In the genomic region with DNA sequence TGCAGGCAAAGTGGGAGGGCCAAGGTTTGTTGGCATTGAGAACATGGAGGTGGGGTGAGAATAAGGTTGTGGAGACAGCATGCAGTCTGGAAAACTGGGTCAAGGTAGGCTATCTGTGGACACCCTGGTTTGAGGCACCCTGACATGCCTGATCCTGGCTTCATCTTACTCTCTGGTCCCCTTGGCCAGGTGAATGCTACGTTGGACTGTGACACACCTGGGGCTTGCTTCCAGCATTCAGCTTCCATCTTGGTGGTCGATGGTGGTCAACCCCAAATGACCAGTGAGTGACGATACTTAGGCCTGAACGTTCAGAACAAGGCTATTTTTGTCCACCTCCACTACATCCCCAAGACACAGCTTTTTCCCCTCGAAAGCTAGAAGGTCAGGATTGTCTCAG, we compare ENCODE assay signal across 28 mouse cellular contexts. TPM values are rescaled to one million over a fixed set of nuclear protein-coding genes. Genes with fewer than 3 reads are reported as not detected.
DNase-seq lines count a peak whose midpoint lies in the region; ATAC-seq and TF ChIP-seq lines count a peak whose summit lies in the region.
"Had no signal": no experiment of that assay in that cellular context is flagged by ENCODE, and none has a peak within 500 bp of the region (broad histone marks: within the 10 kb centered on the region; RNA-seq: fewer than 3 reads in every experiment).

A gene (plus strand): TSS at position 301 of the 400 bp plus-strand sequence.

- no peak for ATAC-seq in heart, postnatal 0 days (ENCODE audit: insufficient read depth, low read depth)
- no peak for ATAC-seq in erythroblast, adult 5-6 weeks (replicated peaks; ENCODE audit: low FRiP score, poor library complexity, severe bottlenecking)
- ATAC-seq: CD4-positive, CD25-positive, alpha-beta regulatory T cell, adult 4 months; forebrain, embryonic 15.5 days; hindbrain, embryonic 16.5 days; intestine, embryonic 15.5 days had no signal

- no peaks in the 10 kb centered on the region for H3K4me1 ChIP-seq in heart, postnatal 0 days (ENCODE audit: control insufficient read depth, insufficient read depth)
- no peaks in the 10 kb centered on the region for H3K4me1 ChIP-seq in heart, adult 2 months (ENCODE audit: control insufficient read depth, insufficient read depth, low read length)
- H3K4me1 ChIP-seq in E14TG2a.4 (replicated peaks; ENCODE audit: low read depth, low read length) (peaks cover 29% of the 10 kb centered on the region), ES-Bruce4 (ENCODE audit: control insufficient read depth, insufficient read depth, low read length) (no peaks in the 10 kb centered on the region)
- H3K4me1 ChIP-seq: embryonic facial prominence, embryonic 12.5 days; embryonic facial prominence, embryonic 15.5 days; forebrain, embryonic 12.5 days; forebrain, embryonic 15.5 days; hindbrain, embryonic 10.5 days; hindbrain, embryonic 13.5 days; intestine, embryonic 15.5 days had no signal

- no peak for DNase-seq in heart, postnatal 0 days (ENCODE audit: low spot score)
- DNase-seq in heart, adult 2 months, result no peak
- DNase-seq: adrenal gland, adult 2 months; adrenal gland, postnatal 14 days; cerebellum, adult 18-20 months; cerebellum, adult 9-10 months; cerebellum, postnatal 25 days; gastrocnemius, postnatal 25 days; heart, adult 18-20 months; heart, postnatal 36 days; kidney, adult 11 months had no signal

- no peaks in the 10 kb centered on the region for H3K27me3 ChIP-seq in heart, postnatal 0 days (ENCODE audit: control insufficient read depth, insufficient read depth, low read length)
- no peaks in the 10 kb centered on the region for H3K27me3 ChIP-seq in heart, adult 2 months (ENCODE audit: control insufficient read depth, insufficient read depth, low read length)
- H3K27me3 ChIP-seq in E14TG2a.4 (ENCODE audit: insufficient read depth, low read length) (peaks cover 46% of the 10 kb centered on the region), ES-Bruce4 (ENCODE audit: control insufficient read depth, insufficient read depth, low read length, poor library complexity, severe bottlenecking) (no peaks in the 10 kb centered on the region)
- H3K27me3 ChIP-seq: embryonic facial prominence, embryonic 12.5 days; embryonic facial prominence, embryonic 15.5 days; forebrain, embryonic 15.5 days; heart, embryonic 15.5 days; intestine, embryonic 15.5 days had no signal

- no peaks in the 10 kb centered on the region for H3K79me2 ChIP-seq in heart, adult 2 months (replicated peaks; ENCODE audit: control insufficient read depth, insufficient read depth, low read length)
- H3K79me2 ChIP-seq in macrophage (ENCODE audit: inconsistent target), result no peaks in the 10 kb centered on the region

- H3K4me2 ChIP-seq in heart, postnatal 0 days (ENCODE audit: low read depth, low read length), result no peak within 1 kb of the TSS
- H3K4me2 ChIP-seq: embryonic facial prominence, embryonic 12.5 days; embryonic facial prominence, embryonic 15.5 days; forebrain, embryonic 12.5 days; forebrain, embryonic 15.5 days; heart, embryonic 11.5 days; heart, embryonic 15.5 days; hindbrain, embryonic 13.5 days; intestine, embryonic 15.5 days had no signal

- no peak for TF ChIP-seq EP300 in heart, postnatal 0 days (IDR thresholded peaks at IDR 0.05; ENCODE audit: low read depth)
- no peak for TF ChIP-seq EP300 in heart, adult 2 months (IDR thresholded peaks at IDR 0.05; ENCODE audit: insufficient read depth, low read depth, low read length)
- TF ChIP-seq EP300 in ES-Bruce4 (IDR thresholded peaks at IDR 0.05; ENCODE audit: insufficient read depth, low read depth, low read length), result no peak

- intact Hi-C loops in heart, adult 2 months (cut with DNase I), result no loop called here

- no peak for TF ChIP-seq POLR2A in heart, adult 2 months (IDR thresholded peaks at IDR 0.05; ENCODE audit: insufficient read depth, low read depth, low read length)
- no peak for TF ChIP-seq POLR2A in ES-Bruce4 (IDR thresholded peaks at IDR 0.05; ENCODE audit: insufficient read depth, low read length)

- no peak for TF ChIP-seq CTCF in heart, postnatal 0 days (IDR thresholded peaks at IDR 0.05; ENCODE audit: low read depth)
- TF ChIP-seq CTCF in heart, adult 2 months (IDR thresholded peaks at IDR 0.05), result no peak
- TF ChIP-seq CTCF in E14TG2a.4 (conservative IDR thresholded peaks at IDR 0.05; ENCODE audit: low read length), result no peak
- no peak for TF ChIP-seq CTCF in ES-Bruce4 (IDR thresholded peaks at IDR 0.05; ENCODE audit: low read depth, low read length)

- 77% methylated on average over 5 of the region's 5 CpGs for WGBS in heart, postnatal 0 days
- WGBS in heart, adult 2 months, result 90% methylated on average over 5 of the region's 5 CpGs
- 92% methylated on average over 5 of the region's 5 CpGs for WGBS in macrophage (ENCODE audit: missing documents)

- H3K27ac ChIP-seq in heart, postnatal 0 days (ENCODE audit: low read depth), result 0 out of 2 replicates have a peak within 1 kb of the TSS, but pooled peaks have one; percentile 30
- H3K27ac ChIP-seq in heart, adult 2 months, result no peak within 1 kb of the TSS
- H3K27ac ChIP-seq in ES-Bruce4 (ENCODE audit: insufficient read depth, low read length) (no peak within 1 kb of the TSS), macrophage (peak within 1 kb of the TSS; percentile 66)
- H3K27ac ChIP-seq: embryonic facial prominence, embryonic 12.5 days; embryonic facial prominence, embryonic 15.5 days; forebrain, embryonic 12.5 days; forebrain, embryonic 15.5 days; hindbrain, embryonic 10.5 days; hindbrain, embryonic 13.5 days; intestine, embryonic 15.5 days had no signal

- H3K4me3 ChIP-seq in heart, postnatal 0 days (ENCODE audit: low read depth, low read length), result no peak within 1 kb of the TSS
- H3K4me3 ChIP-seq in heart, adult 2 months, result no peak within 1 kb of the TSS
- peak within 1 kb of the TSS; percentile 63 for H3K4me3 ChIP-seq in E14TG2a.4 (replicated peaks; ENCODE audit: low read length)
- no peak within 1 kb of the TSS; the same call in 1 of the 2 replicates for H3K4me3 ChIP-seq in ES-Bruce4 (ENCODE audit: low read depth, low read length)
- H3K4me3 ChIP-seq in macrophage (ENCODE audit: inconsistent target), result no peak within 1 kb of the TSS
- H3K4me3 ChIP-seq: embryonic facial prominence, embryonic 12.5 days; embryonic facial prominence, embryonic 15.5 days; erythroblast, embryonic 14.5 days; forebrain, embryonic 12.5 days; forebrain, embryonic 15.5 days; heart, embryonic 15.5 days; hindbrain, embryonic 10.5 days; hindbrain, embryonic 13.5 days; intestine, embryonic 15.5 days had no signal

- no peaks in the 10 kb centered on the region for H3K36me3 ChIP-seq in heart, postnatal 0 days (replicated peaks; ENCODE audit: control insufficient read depth, insufficient read depth, low read length)
- no peaks in the 10 kb centered on the region for H3K36me3 ChIP-seq in heart, adult 2 months (ENCODE audit: control insufficient read depth, insufficient read depth, low read length)
- H3K36me3 ChIP-seq in E14TG2a.4 (ENCODE audit: insufficient read depth, low read length) (no peaks in the 10 kb centered on the region), ES-Bruce4 (ENCODE audit: control insufficient read depth, insufficient read depth, low read length, poor library complexity, severe bottlenecking) (no peaks in the 10 kb centered on the region), macrophage (ENCODE audit: inconsistent target) (no peaks in the 10 kb centered on the region)
- H3K36me3 ChIP-seq: embryonic facial prominence, embryonic 12.5 days; embryonic facial prominence, embryonic 15.5 days; forebrain, embryonic 12.5 days; forebrain, embryonic 15.5 days; heart, embryonic 15.5 days; hindbrain, embryonic 10.5 days; hindbrain, embryonic 13.5 days; intestine, embryonic 15.5 days had no signal

- H3K9ac ChIP-seq in heart, postnatal 0 days (replicated peaks; ENCODE audit: low read depth, low read length), result no peak within 1 kb of the TSS
- no peak within 1 kb of the TSS for H3K9ac ChIP-seq in heart, adult 2 months (ENCODE audit: low read depth, low read length)
- H3K9ac ChIP-seq in ES-Bruce4 (ENCODE audit: low read depth, poor library complexity, severe bottlenecking), result peak within 1 kb of the TSS; percentile 5; the same call in 1 of the 2 replicates
- H3K9ac ChIP-seq: embryonic facial prominence, embryonic 12.5 days; embryonic facial prominence, embryonic 15.5 days; forebrain, embryonic 12.5 days; forebrain, embryonic 15.5 days; heart, embryonic 15.5 days; hindbrain, embryonic 13.5 days; intestine, embryonic 15.5 days had no signal

- H3K9me3 ChIP-seq in heart, postnatal 0 days (replicated peaks; ENCODE audit: control insufficient read depth, low read length), result no peaks in the 10 kb centered on the region
- H3K9me3 ChIP-seq in E14TG2a.4 (ENCODE audit: low read length) (no peaks in the 10 kb centered on the region), ES-Bruce4 (replicated peaks; ENCODE audit: control insufficient read depth, insufficient read depth, low read length, poor library complexity, severe bottlenecking) (no peaks in the 10 kb centered on the region)
- H3K9me3 ChIP-seq: embryonic facial prominence, embryonic 12.5 days; embryonic facial prominence, embryonic 15.5 days; forebrain, embryonic 12.5 days; forebrain, embryonic 15.5 days; heart, embryonic 15.5 days; hindbrain, embryonic 10.5 days; hindbrain, embryonic 13.5 days; intestine, embryonic 15.5 days had no signal

RNA-seq across cellular contexts. Expression of the gene that starts here (rescaled TPM):
- 1.8 TPM in 1 of 2 replicates, not detected in the other for total RNA-seq in heart, postnatal 0 days (2014; rRNA removed; ENCODE audit: low replicate concordance)
- 0.56 and 0.62 TPM in 2 replicates for polyA plus RNA-seq in heart, postnatal 0 days (2015; fragmentation: Nextera tagmentation; extraction: Ambion mirVana)
- total RNA-seq in heart, adult 2 months (2021), result 1 to 10 TPM; 1.4 to 1.8 TPM
- polyA plus RNA-seq in heart, adult 2 months (2012; rRNA removed), result 2.3 and 3.0 TPM in 2 replicates
- polyA plus RNA-seq in ES-Bruce4 (2011; ENCODE audit: insufficient read depth, insufficient read length, low read depth, missing spikeins) (not detected in 2 replicates), macrophage (2018) (1.0 to 1.3 TPM in 2 of 3 replicates, not detected in the other)
- total RNA-seq in macrophage (2018; cell fraction: chromatin; rRNA removed), result 1 to 10 TPM in 15 of 26 experiments, under 1 TPM in 7, not detected in 4; 0.46 to 5.0 (median 1.7) TPM
- total RNA-seq in macrophage (2018; cell fraction: cytosol; rRNA removed), result 1 to 10 TPM in 17 of 26 experiments, under 1 TPM in 7, not detected in 2; 0.59 to 3.3 (median 1.7) TPM
- 1 to 10 TPM in 14 of 26 experiments, under 1 TPM in 1, not detected in 11; 0.75 to 6.9 (median 2.0) TPM for total RNA-seq in macrophage (2018; cell fraction: nucleus; rRNA removed)
- total RNA-seq in erythroblast, adult 5-6 weeks (2015; ENCODE audit: low replicate concordance), result not detected in 2 replicates
- 2.5 and 16.9 TPM in 2 replicates for total RNA-seq in erythroblast, adult 5-6 weeks (2017; ENCODE audit: low replicate concordance)
- total RNA-seq: adrenal gland, postnatal 14 days; common myeloid progenitor, adult 5-6 weeks; gastrocnemius, postnatal 25 days had no signal
- polyA plus RNA-seq: CD4-positive, CD25-positive, alpha-beta regulatory T cell, adult 4 months; erythroblast, embryonic 14.5 days; forebrain, embryonic 12.5 days; forebrain, embryonic 15.5 days had no signal

Comparison
In these comparisons a context has a peak if more than half of its experiments do, and no peak if none do; other contexts are left out.
1. H3K27ac ChIP-seq: peak in heart, postnatal 0 days (single experiment) and macrophage (single experiment); none in heart, adult 2 months (single experiment) and ES-Bruce4 (single experiment).